Mouse (Mus musculus) G1E (cell line): ENCODE results near the gene Gas2l2. TPM values are rescaled to one million over a fixed set of nuclear protein-coding genes. Genes with fewer than 3 reads are reported as not detected.

ENCODE experiments used
- ATAC-seq: 2 replicates; pipeline ENCODE4 v1.8.0; 2016; ENCODE audit warnings: mild to moderate bottlenecking; ENCODE audit not compliant: insufficient number of reproducible peaks, poor library complexity, low FRiP score, severe bottlenecking; ENCODE audit errors: extremely low read depth
- DNase-seq: peaks from one replicate; pipeline ENCODE4 v3.0.0; 2012; ENCODE audit warnings: low spot score
- H3K27me3 ChIP-seq: 2 replicates; pipeline ENCODE4 v1.6.1; 2012; ENCODE audit warnings: mild to moderate bottlenecking, low read length, inconsistent platforms; ENCODE audit not compliant: insufficient read depth
- H3K36me3 ChIP-seq: replicated peaks from 2 replicates; pipeline ENCODE3; 2012; ENCODE audit warnings: mild to moderate bottlenecking, inconsistent platforms
- H3K4me1 ChIP-seq: 2 replicates; pipeline ENCODE4 v1.6.1; 2012; ENCODE audit warnings: low read depth, low read length, inconsistent platforms, mixed read lengths; ENCODE audit not compliant: insufficient read depth
- H3K4me3 ChIP-seq: 2 replicates; pipeline ENCODE4 v1.5.1; 2012; ENCODE audit warnings: low read depth, mild to moderate bottlenecking, inconsistent platforms, low read length, moderate library complexity, mixed read lengths
- H3K9me3 ChIP-seq: replicated peaks from 2 replicates; pipeline ENCODE4 v1.6.1; 2012; ENCODE audit warnings: inconsistent platforms
- CTCF ChIP-seq: IDR thresholded peaks from 2 replicates; pipeline ENCODE4 v1.5.1; 2012; ENCODE audit warnings: low read depth, low read length, inconsistent platforms, mixed read lengths
- GATA1 ChIP-seq: IDR thresholded peaks from 2 replicates; pipeline ENCODE4 v1.6.1; 2012; ENCODE audit warnings: borderline replicate concordance, low read length, inconsistent platforms, mixed read lengths
- GATA2 ChIP-seq: IDR thresholded peaks from 2 replicates; pipeline ENCODE4 v1.6.1; 2012; ENCODE audit warnings: low read depth, low read length, inconsistent platforms, borderline replicate concordance
- POLR2AphosphoS5 ChIP-seq: IDR thresholded peaks from 2 replicates; pipeline ENCODE4 v1.6.1; 2012; ENCODE audit warnings: low read depth, low read length, inconsistent platforms; ENCODE audit not compliant: insufficient replicate concordance
- TAL1 ChIP-seq: conservative IDR thresholded peaks from 2 replicates; pipeline ENCODE4 v1.6.1; 2012; ENCODE audit warnings: low read depth, low read length, inconsistent platforms, mixed read lengths
- polyA plus RNA-seq: library from polyadenylated mRNA; stranded (reverse); fragments of >175 nt; gene quantifications from 2 replicates; pipeline ENCODE4 v1.2.3, GENCODE M21; 2012
- total RNA-seq, 2 experiments: library from RNA; stranded (forward) in 1 of 2; stranded (reverse) in 1 of 2; fragments of 200-1000 nt in 1 of 2; fragments of >200 nt in 1 of 2; fragmentation: Nextera tagmentation in 1 of 2; gene quantifications; 2 replicates each; pipeline ENCODE4 v1.2.3; 2014 to 2017

The Gas2l2 gene
- total RNA-seq (2014; fragmentation: Nextera tagmentation) (not detected in 2 replicates), total RNA-seq (2017) (0.05 and 0.06 TPM in 2 replicates), polyA plus RNA-seq (not detected in 2 replicates)

- H3K36me3 ChIP-seq = no peaks in the 10 kb centered on the region
- no peak within 1 kb of the TSS for H3K4me3 ChIP-seq
- DNase-seq (no peak), ATAC-seq (no peak)
- peaks cover 38% of the 10 kb centered on the region for H3K27me3 ChIP-seq
- H3K4me1 ChIP-seq = peaks cover 6% of the 10 kb centered on the region
- no peaks in the 10 kb centered on the region for H3K9me3 ChIP-seq
- TF ChIP-seq CTCF = no peak
- TF ChIP-seq TAL1 = no peak
- TF ChIP-seq POLR2AphosphoS5 = no peak
- TF ChIP-seq GATA2 = no peak
- TF ChIP-seq GATA1 = no peak
Observed at GRCm38 (mm10) chr11:83429355-83429754, at the start of gene Gas2l2. TSS of gene Gas2l2 (minus strand) at chr11:83429455.

- no peak for TF ChIP-seq TAL1
- Histone ChIP-seq H3K4me3 (peak overlapping the region; percentile 88), H3K36me3 (peaks cover 21% of the 10 kb centered on the region), H3K4me1 (peaks cover 24% of the 10 kb centered on the region), H3K9me3 (no peaks in the 10 kb centered on the region), H3K27me3 (peaks cover 2% of the 10 kb centered on the region; the same call in 1 of the 2 replicates)
- DNase-seq (peak; percentile 21), ATAC-seq (no peak)
Observed at GRCm38 (mm10) chr11:83473235-83474016, 44.2 kb upstream of the Gas2l2 start.

- peak; percentile 95 for ATAC-seq
- H3K27me3 ChIP-seq = peaks cover 7% of the 10 kb centered on the region; the same call in 1 of the 2 replicates
- peaks cover 22% of the 10 kb centered on the region for H3K4me1 ChIP-seq
- peak within 1 kb of the TSS; percentile 88 for H3K4me3 ChIP-seq
- H3K9me3 ChIP-seq = no peaks in the 10 kb centered on the region
- peaks cover 15% of the 10 kb centered on the region for H3K36me3 ChIP-seq
- peak; percentile 89 for DNase-seq
- TF ChIP-seq GATA1 (no peak), CTCF (no peak), TAL1 (no peak)
Observed at GRCm38 (mm10) chr11:83472324-83473234, 43.3 kb upstream of the Gas2l2 start, which contains the start of gene Taf15. TSS of gene Taf15 (plus strand) at chr11:83473086.

GRCm38 (mm10) chr11:83471766-83472165, 42.5 kb upstream of the Gas2l2 start:
- DNase-seq = no peak

GRCm38 (mm10) chr11:83468765-83469164, 39.5 kb upstream of the Gas2l2 start:
- ATAC-seq (no peak), DNase-seq (no peak)
- H3K9me3 ChIP-seq = no peaks in the 10 kb centered on the region
- H3K36me3 ChIP-seq = no peaks in the 10 kb centered on the region
- H3K4me3 ChIP-seq = no peak overlapping the region
- TF ChIP-seq CTCF (no peak), POLR2AphosphoS5 (no peak), GATA1 (no peak), TAL1 (no peak)
- peaks cover 20% of the 10 kb centered on the region for H3K27me3 ChIP-seq
- H3K4me1 ChIP-seq = peaks cover 10% of the 10 kb centered on the region

More at GRCm38 (mm10) chr11:83471766-83472165, 42.5 kb upstream of the Gas2l2 start:
- Histone ChIP-seq H3K9me3 (no peaks in the 10 kb centered on the region), H3K4me1 (peaks cover 21% of the 10 kb centered on the region), H3K4me3 (peak overlapping the region; percentile 88; the same call in 1 of the 2 replicates), H3K27me3 (peaks cover 11% of the 10 kb centered on the region), H3K36me3 (peaks cover 10% of the 10 kb centered on the region)
- no peak for ATAC-seq
- TF ChIP-seq GATA2 = no peak
- TF ChIP-seq CTCF = no peak
- TF ChIP-seq TAL1 = no peak
- TF ChIP-seq POLR2AphosphoS5 = no peak
- TF ChIP-seq GATA1 = no peak

GRCm38 (mm10) chr11:83467120-83467652, 37.9 kb upstream of the Gas2l2 start:
- TF ChIP-seq GATA1 (no peak), GATA2 (no peak), CTCF (no peak), POLR2AphosphoS5 (no peak), TAL1 (no peak)
- ATAC-seq (no peak), DNase-seq (no peak)
- Histone ChIP-seq H3K9me3 (no peaks in the 10 kb centered on the region), H3K36me3 (no peaks in the 10 kb centered on the region), H3K27me3 (peaks cover 36% of the 10 kb centered on the region), H3K4me1 (peaks cover 6% of the 10 kb centered on the region), H3K4me3 (no peak overlapping the region)
